Mouse (Mus musculus) hindbrain, embryonic 10.5 days (tissue): ENCODE data around the gene Dgki. TPM values are rescaled to one million over a fixed set of nuclear protein-coding genes. Genes with fewer than 3 reads are reported as not detected.

Experiments used
- DNase-seq: peaks from one replicate; pipeline ENCODE4 v3.0.0-alpha.2; 2017; ENCODE audit warnings: low spot score
- H3K27ac ChIP-seq: fragments of 300-500 bp; sonication (generic); 2 replicates; pipeline ENCODE4 v1.5.1; 2016; ENCODE audit warnings: mild to moderate bottlenecking, moderate library complexity
- H3K27me3 ChIP-seq: fragments of 300-500 bp; sonication (generic); 2 replicates; pipeline ENCODE4 v1.6.1; 2016; ENCODE audit warnings: mild to moderate bottlenecking; ENCODE audit not compliant: poor library complexity, insufficient read depth, severe bottlenecking
- H3K36me3 ChIP-seq: fragments of 300-500 bp; sonication (generic); 2 replicates; pipeline ENCODE4 v1.6.1; 2016; ENCODE audit warnings: mild to moderate bottlenecking, moderate library complexity
- H3K4me1 ChIP-seq: fragments of 300-500 bp; sonication (generic); replicated peaks from 2 replicates; pipeline ENCODE4 v1.6.1; 2016; ENCODE audit warnings: mild to moderate bottlenecking
- H3K4me3 ChIP-seq: fragments of 300-500 bp; sonication (generic); 2 replicates; pipeline ENCODE4 v1.5.1; 2016; ENCODE audit warnings: mild to moderate bottlenecking, moderate library complexity
- H3K9me3 ChIP-seq: fragments of 300-500 bp; sonication (generic); 2 replicates; pipeline ENCODE4 v1.6.1; 2016; ENCODE audit warnings: mild to moderate bottlenecking, moderate library complexity
- WGBS: fragments of 180-500 bp; shearing (Covaris S2); methylation state at CpG from one replicate; pipeline ENCODE4 v1.1.7; 2016; 5-methylcytosine and 5-hydroxymethylcytosine counted together
- polyA plus RNA-seq: library from polyadenylated mRNA; unstranded; fragments of >200 nt; fragmentation: Nextera tagmentation; extraction: Ambion mirVana; gene quantifications from 2 replicates; pipeline ENCODE4 v1.2.1, GENCODE M21; 2016

The Dgki gene
- polyA plus RNA-seq, 1 experiment from 2014 or later = 1.0 TPM

DNA sequence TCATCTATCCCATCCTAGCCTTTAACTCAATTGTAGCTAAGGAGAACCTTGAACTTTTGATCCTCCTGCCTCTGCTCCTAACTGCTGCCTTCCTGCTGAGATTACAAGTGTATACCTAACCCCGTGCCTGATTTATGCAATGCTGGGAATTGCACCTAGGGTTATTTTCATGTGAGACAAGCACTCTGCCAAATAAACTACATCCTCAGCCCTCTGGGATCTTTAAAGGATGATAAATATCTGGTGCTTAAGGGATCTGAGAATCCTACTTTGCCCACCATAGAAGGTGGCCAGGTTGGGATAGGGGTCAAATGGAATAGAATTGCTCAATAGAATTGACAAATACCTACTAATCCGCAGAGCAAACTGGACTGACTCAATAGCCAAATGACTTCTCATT lies 49.3 kb downstream of the Dgki start:
- Histone ChIP-seq H3K27ac (no peak overlapping the region), H3K4me3 (no peak overlapping the region), H3K4me1 (peaks cover 8% of the 10 kb centered on the region), H3K27me3 (no peaks in the 10 kb centered on the region), H3K9me3 (no peaks in the 10 kb centered on the region), H3K36me3 (no peaks in the 10 kb centered on the region)
- DNase-seq = no peak
- 87% methylated on average over 2 of the region's 2 CpGs for WGBS

DNA sequence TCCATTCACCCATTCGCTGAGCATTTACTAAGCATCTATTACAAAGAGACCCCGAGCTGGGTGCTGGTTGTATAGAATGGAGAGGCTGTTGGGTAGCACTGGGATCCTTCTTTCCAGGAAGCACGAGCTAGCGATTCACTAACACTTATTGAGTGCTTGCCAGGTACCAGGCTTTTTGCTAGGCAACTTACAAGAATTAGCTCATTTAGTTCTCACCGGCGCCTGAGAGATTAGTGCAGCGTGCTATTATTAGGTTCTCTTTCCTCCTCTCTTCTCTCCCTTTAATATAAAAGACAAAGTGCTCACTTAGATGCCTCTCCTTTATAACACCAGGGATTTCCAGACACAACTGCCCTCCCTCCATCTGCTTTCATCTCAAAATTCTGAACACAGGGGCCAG lies 54.2 kb downstream of the Dgki start:
- Histone ChIP-seq H3K4me1 (peaks cover 16% of the 10 kb centered on the region), H3K4me3 (no peak overlapping the region), H3K27me3 (no peaks in the 10 kb centered on the region), H3K9me3 (no peaks in the 10 kb centered on the region), H3K27ac (no peak overlapping the region), H3K36me3 (no peaks in the 10 kb centered on the region)
- WGBS = 90% methylated on average over 7 of the region's 7 CpGs
- no peak for DNase-seq

DNA sequence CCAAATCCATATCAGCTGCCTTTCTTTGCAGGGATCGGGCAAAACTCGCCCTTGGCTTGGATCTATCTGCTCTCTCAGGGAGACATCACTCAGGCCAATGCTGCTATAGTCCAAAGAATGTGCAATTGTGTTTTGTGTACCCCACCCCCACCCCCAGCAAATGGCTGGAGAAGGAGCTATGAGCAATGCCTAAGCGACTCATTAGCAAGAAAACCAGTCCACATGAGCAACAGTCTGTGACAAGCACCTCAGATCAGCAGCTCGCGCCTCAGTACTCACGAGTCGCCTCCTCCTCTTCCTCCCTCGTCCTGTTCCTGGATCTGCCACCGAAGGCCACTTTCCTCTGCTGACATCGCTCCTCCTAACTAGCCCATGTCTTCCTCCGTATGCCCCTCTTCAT lies 55.9 kb downstream of the Dgki start:
- 89% methylated on average over 11 of the region's 11 CpGs for WGBS

DNA sequence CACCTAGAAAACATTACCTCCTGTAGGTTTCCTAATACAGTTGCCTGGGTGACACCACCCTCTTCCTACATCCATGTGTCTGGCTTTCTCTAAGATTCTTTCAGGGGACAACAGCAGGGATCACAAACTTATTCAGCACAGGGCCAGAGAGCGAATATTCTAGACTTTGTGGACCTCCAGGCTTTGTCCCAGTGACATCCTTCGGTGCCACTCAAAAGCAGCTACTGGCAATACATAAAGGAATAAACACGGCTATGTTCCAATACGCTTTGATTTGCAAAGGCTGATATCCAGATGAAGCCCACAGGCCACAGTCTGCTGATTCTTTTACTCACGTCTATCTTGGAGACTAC lies 57.2 kb downstream of the Dgki start:
- 50% methylated on average over 5 of the region's 5 CpGs for WGBS
- no peak overlapping the region for H3K27ac ChIP-seq
- H3K4me1 ChIP-seq = peaks cover 16% of the 10 kb centered on the region
- H3K4me3 ChIP-seq = no peak overlapping the region
- H3K27me3 ChIP-seq = no peaks in the 10 kb centered on the region
- no peak for DNase-seq
- no peaks in the 10 kb centered on the region for H3K36me3 ChIP-seq
- no peaks in the 10 kb centered on the region for H3K9me3 ChIP-seq

More for the DNA sequence above, 55.9 kb downstream of the Dgki start:
- no peaks in the 10 kb centered on the region for H3K27me3 ChIP-seq
- H3K9me3 ChIP-seq = no peaks in the 10 kb centered on the region
- H3K4me1 ChIP-seq = peaks cover 16% of the 10 kb centered on the region
- no peaks in the 10 kb centered on the region for H3K36me3 ChIP-seq
- DNase-seq = no peak
- H3K27ac ChIP-seq = no peak overlapping the region
- no peak overlapping the region for H3K4me3 ChIP-seq

DNA sequence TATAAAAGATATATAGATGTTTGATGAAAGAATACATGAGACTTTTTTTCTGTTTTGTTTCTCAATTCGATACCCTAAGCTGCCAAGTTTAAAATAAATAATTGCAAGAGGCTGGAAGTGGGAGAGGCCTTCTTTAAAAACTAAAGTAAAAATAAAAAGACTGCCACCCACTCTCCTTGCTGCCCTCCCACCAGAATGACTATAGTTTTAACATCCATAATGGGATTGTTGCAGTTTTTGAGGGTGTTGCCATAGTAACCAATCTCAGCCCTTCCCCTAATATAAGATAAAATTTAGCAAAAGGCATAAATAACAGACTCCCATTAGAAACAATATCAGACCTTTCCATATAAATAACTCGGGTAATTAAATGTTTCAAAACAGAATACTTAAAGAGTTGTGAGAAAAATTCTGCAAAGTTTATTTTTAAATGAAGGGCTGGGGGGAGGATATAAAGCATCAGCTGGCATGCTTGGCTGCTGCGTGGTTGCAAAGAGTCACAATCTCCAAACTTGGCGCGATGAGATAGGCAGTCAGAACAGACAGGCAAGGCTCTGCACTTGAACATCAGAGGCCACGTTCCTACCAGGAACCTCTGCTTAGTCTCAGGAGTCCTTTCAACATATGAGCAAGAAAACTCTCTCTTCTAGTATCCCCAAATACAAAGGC lies 57.8 kb downstream of the Dgki start:
- Histone ChIP-seq H3K4me3 (no peak overlapping the region), H3K27me3 (no peaks in the 10 kb centered on the region), H3K9me3 (no peaks in the 10 kb centered on the region), H3K27ac (no peak overlapping the region), H3K36me3 (no peaks in the 10 kb centered on the region), H3K4me1 (peaks cover 16% of the 10 kb centered on the region)
- WGBS = 62% methylated on average over 6 of the region's 6 CpGs
- no peak for DNase-seq

DNA sequence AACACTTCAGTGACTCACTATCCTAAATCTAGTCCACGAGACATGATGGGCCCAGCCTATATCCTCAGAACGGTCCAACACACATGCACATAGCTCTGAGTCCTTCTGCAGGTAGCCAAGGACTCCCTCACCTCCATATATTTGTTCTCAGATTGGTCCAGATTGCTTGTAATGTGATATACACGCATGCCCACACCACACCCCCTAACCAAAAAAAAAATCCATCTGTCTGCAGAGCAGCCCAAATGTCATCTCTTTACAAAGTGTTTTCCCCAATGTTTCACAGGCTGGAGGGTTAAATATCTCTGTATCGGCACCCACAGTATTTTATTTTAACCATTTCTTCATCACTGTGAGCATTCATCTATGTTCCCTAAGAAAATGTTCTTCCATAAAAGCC lies 58.5 kb downstream of the Dgki start:
- DNase-seq = no peak
- H3K4me3 ChIP-seq = no peak overlapping the region
- H3K4me1 ChIP-seq = peaks cover 16% of the 10 kb centered on the region
- no peaks in the 10 kb centered on the region for H3K36me3 ChIP-seq
- H3K9me3 ChIP-seq = no peaks in the 10 kb centered on the region
- no peaks in the 10 kb centered on the region for H3K27me3 ChIP-seq
- WGBS = 90% methylated on average over 4 of the region's 4 CpGs
- H3K27ac ChIP-seq = no peak overlapping the region

DNA sequence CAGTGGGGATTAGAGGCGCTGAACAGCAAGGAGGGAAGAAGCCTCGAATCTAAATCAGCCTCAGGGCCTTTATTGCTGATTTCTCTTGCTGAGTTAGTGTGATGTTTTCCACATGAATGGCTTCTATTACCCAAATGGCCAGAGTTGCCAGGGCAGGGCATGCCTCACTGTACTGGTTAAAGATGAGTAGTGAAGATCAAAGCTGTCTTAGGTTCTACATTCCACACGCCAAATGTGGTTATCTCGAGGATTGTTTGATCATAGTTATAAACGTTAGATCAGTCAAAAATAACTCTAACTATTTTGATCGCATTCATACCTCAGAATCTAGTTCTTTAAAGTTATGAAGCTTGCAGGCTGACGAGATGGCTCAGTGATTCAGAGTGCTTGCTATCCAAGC lies 59.8 kb downstream of the Dgki start:
- H3K4me3 ChIP-seq = no peak overlapping the region

DNA sequence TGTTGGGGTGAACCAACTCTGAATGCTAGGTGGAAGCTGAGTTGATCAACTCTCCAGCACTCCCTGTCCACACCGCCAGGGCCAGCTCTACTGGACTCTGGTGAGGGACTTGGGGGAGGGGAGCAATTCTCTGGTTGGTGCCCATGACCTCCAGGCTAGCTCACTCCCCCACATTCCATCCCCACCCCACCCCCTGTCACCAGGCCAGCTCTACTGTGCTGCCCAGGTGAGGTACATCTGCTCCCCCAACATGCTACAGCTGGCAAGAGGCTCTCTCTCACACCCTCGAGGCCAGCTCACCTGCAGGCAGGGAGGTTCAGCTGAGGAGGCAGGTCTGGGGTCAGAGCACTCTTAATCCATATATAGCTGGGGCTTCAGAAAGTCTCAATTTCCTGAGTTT lies 63.1 kb downstream of the Dgki start:
- Histone ChIP-seq H3K27ac (no peak overlapping the region), H3K36me3 (no peaks in the 10 kb centered on the region), H3K4me1 (0 out of 2 replicates have a peak, but pooled peaks cover 2% of the 10 kb centered on the region), H3K9me3 (no peaks in the 10 kb centered on the region), H3K27me3 (no peaks in the 10 kb centered on the region), H3K4me3 (no peak overlapping the region)
- WGBS = 65% methylated on average over 2 of the region's 2 CpGs
- DNase-seq = no peak

More for the DNA sequence above, 59.8 kb downstream of the Dgki start:
- no peak for DNase-seq
- no peaks in the 10 kb centered on the region for H3K36me3 ChIP-seq
- no peaks in the 10 kb centered on the region for H3K27me3 ChIP-seq
- 87% methylated on average over 7 of the region's 7 CpGs for WGBS
- peaks cover 16% of the 10 kb centered on the region for H3K4me1 ChIP-seq
- no peak overlapping the region for H3K27ac ChIP-seq
- no peaks in the 10 kb centered on the region for H3K9me3 ChIP-seq

DNA sequence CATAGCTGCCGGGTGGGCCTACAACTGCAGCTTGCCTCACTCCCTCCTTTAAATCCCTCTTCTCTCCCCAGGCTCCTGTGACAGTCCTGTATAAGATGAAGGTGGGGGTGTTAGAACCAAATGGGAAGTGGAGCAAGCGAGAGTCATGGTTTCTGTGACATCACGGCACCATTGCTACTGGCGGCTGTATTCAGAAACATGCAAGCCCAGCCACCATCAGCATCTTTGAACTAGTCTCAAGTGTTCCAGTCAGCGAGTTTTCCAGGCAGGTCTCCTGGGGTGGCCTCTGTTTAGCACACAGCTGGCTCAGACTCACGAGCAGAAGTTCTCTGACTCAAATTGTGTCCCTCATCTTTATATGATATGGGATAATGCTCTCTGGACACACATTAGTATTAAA lies 68.8 kb downstream of the Dgki start:
- DNase-seq = no peak
- no peak overlapping the region for H3K27ac ChIP-seq
- no peak overlapping the region for H3K4me3 ChIP-seq
- no peaks in the 10 kb centered on the region for H3K36me3 ChIP-seq
- no peaks in the 10 kb centered on the region for H3K4me1 ChIP-seq
- 76% methylated on average over 6 of the region's 6 CpGs for WGBS
- no peaks in the 10 kb centered on the region for H3K9me3 ChIP-seq
- no peaks in the 10 kb centered on the region for H3K27me3 ChIP-seq

DNA sequence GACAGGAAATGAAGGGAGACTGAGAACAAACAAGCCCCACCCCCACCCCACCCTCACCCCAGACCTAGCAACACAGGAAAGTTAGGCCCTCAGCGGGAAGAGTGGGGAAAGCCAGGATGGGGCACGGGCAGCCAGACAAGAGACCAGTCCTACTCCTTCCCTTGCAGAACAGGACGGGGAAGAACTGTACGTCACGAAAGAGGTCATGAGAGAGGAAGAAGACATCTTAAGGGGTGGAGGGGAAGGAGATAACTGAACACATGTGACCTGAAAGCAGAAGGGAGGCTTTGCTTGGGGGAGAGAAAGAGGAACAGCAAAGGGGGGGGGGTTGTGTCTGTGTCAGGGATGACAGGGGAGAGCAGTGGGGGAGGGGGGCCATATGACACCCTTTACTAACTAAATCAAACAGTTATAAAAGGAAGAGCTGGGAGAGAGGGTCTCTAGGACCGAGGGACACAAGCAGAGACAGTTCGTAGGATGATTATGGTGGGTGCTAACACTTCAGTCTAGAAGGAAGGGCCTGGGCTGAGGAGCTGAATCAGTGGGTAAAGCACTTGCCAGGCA lies 77.0 kb downstream of the Dgki start:
- Histone ChIP-seq H3K27ac (no peak overlapping the region), H3K9me3 (no peaks in the 10 kb centered on the region), H3K4me3 (no peak overlapping the region), H3K36me3 (no peaks in the 10 kb centered on the region), H3K4me1 (peaks cover 24% of the 10 kb centered on the region), H3K27me3 (no peaks in the 10 kb centered on the region)
- DNase-seq = no peak
- WGBS = 51% methylated on average over 7 of the region's 7 CpGs

DNA sequence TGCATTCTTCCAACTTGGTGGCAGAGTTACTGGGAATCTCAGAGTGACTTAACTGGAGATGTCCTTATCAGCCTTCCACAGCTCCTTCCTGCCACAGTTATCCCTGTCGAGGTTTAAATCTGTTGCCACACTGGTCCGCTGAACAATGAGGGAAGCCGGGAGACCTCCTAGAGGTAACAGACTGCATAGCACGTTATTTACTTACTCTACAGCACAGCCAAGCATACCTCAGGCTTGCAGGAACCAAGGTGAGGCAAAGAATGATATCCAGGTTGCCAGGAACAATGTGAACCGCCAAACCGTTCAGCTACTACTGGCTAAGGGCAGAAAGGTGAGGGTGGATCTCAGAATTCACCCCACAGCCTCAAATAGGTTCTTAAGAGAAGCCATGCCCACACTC lies 78.0 kb downstream of the Dgki start:
- Histone ChIP-seq H3K4me3 (no peak overlapping the region), H3K4me1 (peaks cover 24% of the 10 kb centered on the region), H3K36me3 (no peaks in the 10 kb centered on the region), H3K9me3 (no peaks in the 10 kb centered on the region), H3K27me3 (no peaks in the 10 kb centered on the region), H3K27ac (no peak overlapping the region; the same call in 1 of the 2 replicates)
- 60% methylated on average over 6 of the region's 6 CpGs for WGBS
- no peak for DNase-seq

DNA sequence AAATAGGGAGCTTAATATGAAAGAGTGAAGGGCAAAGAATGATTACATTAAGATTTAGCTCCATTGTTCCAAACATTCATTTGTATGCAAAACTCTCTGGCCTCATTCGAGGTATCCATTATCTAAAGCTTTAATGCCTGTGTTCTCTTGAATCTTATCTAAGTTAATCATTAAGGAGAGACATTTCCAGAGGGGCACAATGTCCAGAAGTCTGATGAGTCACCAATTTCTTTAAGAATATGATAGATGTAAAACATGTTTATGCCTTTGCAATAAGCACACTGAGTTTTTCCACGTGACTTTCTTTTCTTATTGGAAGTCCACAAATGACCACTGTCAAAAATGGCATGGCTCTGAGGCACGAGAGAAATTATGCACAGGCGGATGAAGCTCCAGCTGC lies 80.9 kb downstream of the Dgki start:
- no peaks in the 10 kb centered on the region for H3K27me3 ChIP-seq
- no peaks in the 10 kb centered on the region for H3K36me3 ChIP-seq
- no peak overlapping the region for H3K4me3 ChIP-seq
- no peaks in the 10 kb centered on the region for H3K9me3 ChIP-seq
- WGBS = 80% methylated on average over 4 of the region's 4 CpGs
- DNase-seq = no peak
- H3K27ac ChIP-seq = no peak overlapping the region
- peaks cover 29% of the 10 kb centered on the region for H3K4me1 ChIP-seq

DNA sequence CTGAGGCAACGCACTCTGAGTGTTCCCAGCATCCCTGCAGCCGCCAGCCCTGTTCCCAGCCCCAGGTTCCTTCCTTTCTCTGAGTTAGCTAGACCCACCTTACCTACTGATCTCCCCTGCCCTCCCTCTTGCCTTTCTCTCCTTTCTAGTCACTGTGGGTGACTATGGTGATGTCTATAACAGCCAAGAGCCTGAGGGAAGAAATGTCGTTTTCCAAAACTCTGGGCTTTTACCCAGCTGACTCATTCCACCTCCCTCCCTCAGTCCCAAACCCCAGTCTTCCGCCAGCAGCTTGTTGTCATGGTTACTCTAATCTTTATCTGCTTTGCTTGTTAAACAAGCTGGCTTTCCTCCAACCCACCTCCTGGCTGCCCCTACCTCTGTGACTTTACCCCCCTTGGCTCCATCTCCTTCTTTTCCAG lies 83.6 kb downstream of the Dgki start:
- no peaks in the 10 kb centered on the region for H3K36me3 ChIP-seq
- 48% methylated on average over 4 of the region's 4 CpGs for WGBS
- peaks cover 35% of the 10 kb centered on the region for H3K4me1 ChIP-seq
- H3K27me3 ChIP-seq = no peaks in the 10 kb centered on the region
- no peak overlapping the region for H3K4me3 ChIP-seq
- no peaks in the 10 kb centered on the region for H3K9me3 ChIP-seq
- H3K27ac ChIP-seq = no peak overlapping the region
- DNase-seq = no peak

DNA sequence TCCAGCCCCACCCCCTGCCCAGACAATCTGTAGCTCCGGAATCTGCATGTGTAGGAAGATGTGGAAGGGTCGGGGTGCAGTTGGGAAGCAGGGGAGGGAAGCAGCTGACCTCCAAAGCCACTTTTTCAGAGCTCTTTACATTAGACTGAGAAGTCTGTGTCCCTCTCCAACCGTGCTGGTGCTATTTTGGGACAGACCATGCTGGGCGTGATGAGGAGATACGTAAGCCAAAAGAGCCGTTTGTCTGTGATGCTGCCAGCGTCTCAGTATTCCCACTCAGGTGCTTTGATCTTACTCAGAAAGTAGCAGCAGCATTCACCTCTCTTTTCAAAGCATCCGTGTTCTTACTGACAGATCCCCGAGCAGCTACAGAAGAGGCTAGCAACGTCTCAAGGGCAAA lies 84.3 kb downstream of the Dgki start:
- Histone ChIP-seq H3K27me3 (no peaks in the 10 kb centered on the region), H3K9me3 (no peaks in the 10 kb centered on the region), H3K4me3 (no peak overlapping the region), H3K27ac (no peak overlapping the region), H3K4me1 (peaks cover 38% of the 10 kb centered on the region), H3K36me3 (no peaks in the 10 kb centered on the region)
- no peak for DNase-seq
- 43% methylated on average over 10 of the region's 10 CpGs for WGBS
